Mouse (Mus musculus): Measurements from ENCODE around the gene Col9a1.

Col9a1 gene

GRCm38 (mm10) chr1:24177224-24177851 lies at the start of gene Col9a1:
Col9a1 (plus strand) TSS chr1:24177610.
- no peak for DNase-seq (ENCODE audit: low read depth in 1 of 2, low spot score in 2 of 2)

- no peak for DNase-seq (ENCODE audit: low read depth in 1 of 2, low spot score in 2 of 2)
Observed at GRCm38 (mm10) chr1:24127866-24128265, 49.5 kb upstream of the Col9a1 start.

- no peak for DNase-seq (ENCODE audit: low read depth in 1 of 2, low spot score in 2 of 2)
Observed at GRCm38 (mm10) chr1:24133853-24134252, 43.6 kb upstream of the Col9a1 start.

- no peak for DNase-seq (ENCODE audit: low read depth in 1 of 2, low spot score in 2 of 2)
Observed at GRCm38 (mm10) chr1:24134792-24135191, 42.6 kb upstream of the Col9a1 start.

GRCm38 (mm10) chr1:24137133-24137532 lies 40.3 kb upstream of the Col9a1 start:
- DNase-seq (ENCODE audit: low read depth in 1 of 2, low spot score in 2 of 2): no peak

GRCm38 (mm10) chr1:24140555-24140954 lies 36.9 kb upstream of the Col9a1 start:
- DNase-seq (ENCODE audit: low read depth in 1 of 2, low spot score in 2 of 2): no peak

- no peak for DNase-seq (ENCODE audit: low read depth in 1 of 2, low spot score in 2 of 2)
Observed at GRCm38 (mm10) chr1:24143504-24143903, 33.9 kb upstream of the Col9a1 start.

GRCm38 (mm10) chr1:24157751-24158150 lies 19.7 kb upstream of the Col9a1 start:
- no peak for DNase-seq (ENCODE audit: low read depth in 1 of 2, low spot score in 2 of 2)

GRCm38 (mm10) chr1:24169410-24169809 lies 8.0 kb upstream of the Col9a1 start:
- no peak for DNase-seq (ENCODE audit: low read depth in 1 of 2, low spot score in 2 of 2)

- DNase-seq (ENCODE audit: low read depth in 1 of 2, low spot score in 2 of 2): no peak
Observed at GRCm38 (mm10) chr1:24171205-24171866, 6.1 kb upstream of the Col9a1 start.

- no peak for DNase-seq (ENCODE audit: low read depth in 1 of 2, low spot score in 2 of 2)
Observed at GRCm38 (mm10) chr1:24171898-24172297, 5.5 kb upstream of the Col9a1 start.

- DNase-seq (ENCODE audit: low read depth in 1 of 2, low spot score in 2 of 2): no peak
Observed at GRCm38 (mm10) chr1:24172656-24173055, 4.8 kb upstream of the Col9a1 start.

- no peak for DNase-seq (ENCODE audit: low read depth in 1 of 2, low spot score in 2 of 2)
Observed at GRCm38 (mm10) chr1:24175761-24176160, 1.6 kb upstream of the Col9a1 start.

GRCm38 (mm10) chr1:24179856-24180255 lies 2.4 kb downstream of the Col9a1 start:
- DNase-seq (ENCODE audit: low read depth in 1 of 2, low spot score in 2 of 2): no peak

- no peak for DNase-seq (ENCODE audit: low read depth in 1 of 2, low spot score in 2 of 2)
Observed at GRCm38 (mm10) chr1:24184981-24185380, 7.6 kb downstream of the Col9a1 start.

GRCm38 (mm10) chr1:24186964-24187363 lies 9.6 kb downstream of the Col9a1 start:
- DNase-seq (ENCODE audit: low read depth in 1 of 2, low spot score in 2 of 2): no peak

- DNase-seq (ENCODE audit: low read depth in 1 of 2, low spot score in 2 of 2): no peak
Observed at GRCm38 (mm10) chr1:24191668-24192067, 14.3 kb downstream of the Col9a1 start.

GRCm38 (mm10) chr1:24194111-24194510 lies 16.7 kb downstream of the Col9a1 start:
- DNase-seq (ENCODE audit: low read depth in 1 of 2, low spot score in 2 of 2): no peak

GRCm38 (mm10) chr1:24195070-24195840 lies 17.8 kb downstream of the Col9a1 start:
- no peak for DNase-seq (ENCODE audit: low read depth in 1 of 2, low spot score in 2 of 2)

GRCm38 (mm10) chr1:24195951-24196517 lies 18.6 kb downstream of the Col9a1 start:
- DNase-seq (ENCODE audit: low read depth in 1 of 2, low spot score in 2 of 2): no peak

- no peak for DNase-seq (ENCODE audit: low read depth in 1 of 2, low spot score in 2 of 2)
Observed at GRCm38 (mm10) chr1:24211621-24212385, 34.4 kb downstream of the Col9a1 start.
